Mouse (Mus musculus) ES-Bruce4 (cell line): Measurements from ENCODE around the gene Corin. TPM values are rescaled to one million over a fixed set of nuclear protein-coding genes. Genes with fewer than 3 reads are reported as not detected.

Experiments used
- H3K27ac ChIP-seq: 2 replicates; pipeline ENCODE4 v1.5.1; 2012; ENCODE audit warnings: low read length, inconsistent platforms; ENCODE audit not compliant: insufficient read depth
- H3K27me3 ChIP-seq: 2 replicates; pipeline ENCODE4 v1.6.1; 2012; ENCODE audit warnings: mild to moderate bottlenecking, low read length, inconsistent platforms; ENCODE audit not compliant: control insufficient read depth, poor library complexity, insufficient read depth, severe bottlenecking
- H3K36me3 ChIP-seq: 2 replicates; pipeline ENCODE4 v1.6.1; 2012; ENCODE audit warnings: inconsistent platforms, mild to moderate bottlenecking, low read length, moderate library complexity; ENCODE audit not compliant: control insufficient read depth, poor library complexity, insufficient read depth, severe bottlenecking
- H3K4me1 ChIP-seq: one replicate; pipeline ENCODE4 v1.8.1; 2011; ENCODE audit warnings: low read length; ENCODE audit not compliant: control insufficient read depth, insufficient read depth
- H3K4me3 ChIP-seq: 2 replicates; pipeline ENCODE4 v1.5.1; 2011; ENCODE audit warnings: low read depth, mild to moderate bottlenecking, low read length
- H3K9ac ChIP-seq: 2 replicates; pipeline ENCODE4 v1.6.1; 2012; ENCODE audit warnings: low read depth, mild to moderate bottlenecking, inconsistent platforms; ENCODE audit not compliant: poor library complexity, severe bottlenecking
- H3K9me3 ChIP-seq: replicated peaks from 2 replicates; pipeline ENCODE4 v1.6.1; 2012; ENCODE audit warnings: mild to moderate bottlenecking, low read length, inconsistent platforms; ENCODE audit not compliant: control insufficient read depth, poor library complexity, insufficient read depth, severe bottlenecking
- CTCF ChIP-seq: IDR thresholded peaks from one replicate; pipeline ENCODE4 v1.8.1; 2011; ENCODE audit warnings: low read depth, low read length
- EP300 ChIP-seq: IDR thresholded peaks from 2 replicates; pipeline ENCODE4 v1.6.1; 2011; ENCODE audit warnings: low read depth, low read length; ENCODE audit not compliant: insufficient read depth
- POLR2A ChIP-seq: IDR thresholded peaks from one replicate; pipeline ENCODE4 v1.8.1; 2011; ENCODE audit warnings: low read length; ENCODE audit not compliant: insufficient read depth
- polyA plus RNA-seq: library from polyadenylated mRNA; stranded (reverse); fragments of >200 nt; gene quantifications from 2 replicates; pipeline ENCODE4 v1.2.4, GENCODE M21; 2011; ENCODE audit warnings: low read depth; ENCODE audit not compliant: missing spikeins, insufficient read depth, insufficient read length

Corin gene
- polyA plus RNA-seq, 1 experiment: 0.63 TPM

GRCm38 (mm10) chr5:72250180-72250579 is 254.1 kb downstream of the Corin start:
- no peak for TF ChIP-seq POLR2A
- no peak for TF ChIP-seq EP300
- TF ChIP-seq CTCF: no peak
- peaks cover 4% of the 10 kb centered on the region for H3K36me3 ChIP-seq
- H3K27ac ChIP-seq: no peak overlapping the region
- H3K9me3 ChIP-seq: no peaks in the 10 kb centered on the region
- H3K4me3 ChIP-seq: no peak overlapping the region
- H3K9ac ChIP-seq: no peak overlapping the region
- H3K27me3 ChIP-seq: no peaks in the 10 kb centered on the region
- H3K4me1 ChIP-seq: no peaks in the 10 kb centered on the region

Other genes starting within 250 kb of the Corin start
- 43.5 and 57.4 TPM in 2 replicates for gene Nfxl1, start 55.2 kb upstream of the Corin start, polyA plus RNA-seq
- gene Zar1, start 76.8 kb upstream of the Corin start, polyA plus RNA-seq: not detected in 2 replicates
- gene Gm5868, start 83.1 kb upstream of the Corin start, polyA plus RNA-seq: 0.58 TPM in 1 of 2 replicates, not detected in the other
- 0.30 TPM in 1 of 2 replicates, not detected in the other for gene Cnga1, start 139.8 kb upstream of the Corin start, polyA plus RNA-seq
- gene Nipal1, start 143.3 kb upstream of the Corin start, polyA plus RNA-seq: 0.52 and 0.93 TPM in 2 replicates
- not detected in 2 replicates for gene Txk, start 248.3 kb upstream of the Corin start, polyA plus RNA-seq